Mouse (Mus musculus): ENCODE data around the gene Ap4b1.
"Not testable (repeated sequence)": the region's sequence is repeated elsewhere in the genome, so short reads cannot be mapped to it uniquely, and the experiment has no call there.

The Ap4b1 gene

DNA sequence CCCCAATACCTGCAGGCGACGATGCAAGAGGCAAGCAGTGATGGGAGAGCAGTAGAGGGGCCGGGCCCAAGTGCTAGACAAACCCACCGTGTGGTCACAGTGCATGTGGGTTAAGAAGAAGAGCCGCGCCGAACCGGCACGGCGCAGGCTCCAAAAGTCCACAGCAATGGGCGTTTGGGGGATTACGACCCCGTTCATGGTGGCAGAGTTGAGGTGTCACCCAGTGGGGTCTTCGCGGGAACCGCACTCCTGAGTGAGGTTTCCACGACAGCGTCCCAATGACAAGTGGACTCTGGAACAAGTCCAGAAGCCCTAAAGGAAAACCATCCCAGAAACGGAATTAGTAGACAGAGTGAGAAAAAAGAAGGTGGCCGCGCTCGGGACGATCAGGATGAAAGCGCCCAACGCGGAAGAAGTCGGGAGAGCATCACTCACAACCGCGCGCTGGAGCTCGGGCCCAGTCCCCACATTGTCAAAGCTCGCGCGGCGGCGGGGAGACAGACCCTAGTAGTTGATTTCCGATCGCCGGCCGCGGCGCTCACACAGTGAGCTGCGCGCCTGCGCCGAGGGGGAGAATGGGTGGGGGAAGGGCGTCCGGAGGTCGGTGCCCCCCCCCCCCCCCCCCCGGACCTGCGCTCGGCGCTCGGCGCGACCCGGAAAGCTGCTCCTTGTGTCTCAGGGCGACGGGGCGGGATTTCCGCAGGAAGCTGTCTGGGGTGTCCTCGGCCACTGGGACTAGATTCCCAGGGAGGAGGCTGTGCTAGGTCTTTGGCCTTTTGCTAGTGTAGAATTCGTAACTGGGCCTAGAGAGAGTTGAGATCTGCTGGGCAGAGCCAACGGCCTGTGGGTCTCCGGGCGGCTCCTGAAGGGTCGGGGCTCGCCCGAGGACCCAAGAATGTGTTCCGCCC, at the start of gene Ap4b1, which contains the start of the genes Dclre1b and Gm43064:
Gene Ap4b1 (plus strand): TSS at position 630 of the 908 bp plus-strand sequence.
Gene Dclre1b (minus strand): TSS at position 554 of the 908 bp plus-strand sequence.
Gene Gm43064 (plus strand): TSS at position 683 of the 908 bp plus-strand sequence.
- DNase-seq (ENCODE audit: low spot score): peak; percentile 96

DNA sequence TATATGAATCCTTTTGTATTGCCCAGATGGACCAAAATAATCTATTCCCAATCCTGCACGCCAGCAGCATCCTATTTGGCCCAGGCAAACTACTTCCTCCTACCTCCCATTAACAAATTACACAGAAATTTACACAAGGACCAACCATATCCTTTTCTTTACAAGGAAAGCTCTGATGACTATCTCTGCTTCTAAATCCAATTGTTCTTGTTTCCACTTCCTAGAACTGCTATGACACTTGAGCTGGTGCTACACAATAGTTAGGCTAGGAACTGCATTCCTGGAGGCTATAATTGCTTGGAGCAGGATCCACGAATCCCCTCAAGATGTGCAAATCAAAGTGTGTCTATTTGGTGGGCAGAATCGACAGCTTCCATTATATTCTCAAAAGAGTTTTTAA, 42.5 kb upstream of the Ap4b1 start:
- no peak for DNase-seq (ENCODE audit: low spot score)

DNA sequence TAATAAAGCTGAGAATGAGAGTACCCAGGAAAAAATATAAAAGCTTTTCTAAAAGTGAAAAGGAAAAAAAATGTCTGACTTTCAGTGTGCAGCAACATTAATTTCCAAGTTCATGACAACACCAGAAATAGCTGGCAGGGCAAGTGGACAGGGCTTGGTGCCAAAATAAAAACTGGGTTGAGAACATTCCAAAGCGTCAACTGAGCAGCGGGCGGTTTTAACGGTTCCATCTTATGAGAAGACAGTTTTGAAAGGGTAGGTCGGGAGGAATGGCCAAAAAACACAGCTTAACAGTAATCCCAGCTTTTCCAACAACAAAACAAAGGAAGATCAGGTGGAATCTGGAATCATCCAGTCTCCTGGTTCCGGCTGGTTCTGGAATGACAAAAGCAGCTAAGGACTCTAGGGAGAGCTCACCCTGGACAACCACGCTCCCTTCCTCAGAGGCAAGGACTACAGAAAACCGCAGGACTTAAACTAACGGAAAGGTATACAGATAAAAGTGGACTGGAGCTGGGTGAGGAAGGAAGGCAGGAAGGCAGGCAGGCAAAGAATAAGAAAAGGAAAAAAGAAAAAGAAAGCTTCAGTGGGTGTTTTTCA, 37.7 kb upstream of the Ap4b1 start:
- peak; percentile 54 for DNase-seq (ENCODE audit: low spot score)

DNA sequence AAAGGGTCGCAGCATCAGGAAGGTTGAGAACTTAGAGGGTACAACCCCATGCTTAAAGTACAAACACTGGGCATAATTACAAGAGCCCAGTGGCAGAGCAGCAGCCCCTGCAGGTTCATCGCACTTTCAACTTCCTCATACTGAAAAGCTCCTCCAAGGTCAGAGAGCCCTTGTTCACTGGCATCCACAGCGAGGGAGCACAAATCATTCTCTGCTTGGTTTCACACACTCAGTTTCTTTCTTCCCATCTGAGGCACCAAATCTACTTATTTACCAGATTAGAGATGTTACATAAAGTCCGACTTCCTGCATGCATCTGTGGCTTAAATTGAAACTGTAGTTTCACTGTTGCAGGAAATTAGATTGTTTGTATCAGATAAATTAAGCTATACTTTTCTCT, 36.5 kb upstream of the Ap4b1 start:
- DNase-seq (ENCODE audit: low spot score): no peak

DNA sequence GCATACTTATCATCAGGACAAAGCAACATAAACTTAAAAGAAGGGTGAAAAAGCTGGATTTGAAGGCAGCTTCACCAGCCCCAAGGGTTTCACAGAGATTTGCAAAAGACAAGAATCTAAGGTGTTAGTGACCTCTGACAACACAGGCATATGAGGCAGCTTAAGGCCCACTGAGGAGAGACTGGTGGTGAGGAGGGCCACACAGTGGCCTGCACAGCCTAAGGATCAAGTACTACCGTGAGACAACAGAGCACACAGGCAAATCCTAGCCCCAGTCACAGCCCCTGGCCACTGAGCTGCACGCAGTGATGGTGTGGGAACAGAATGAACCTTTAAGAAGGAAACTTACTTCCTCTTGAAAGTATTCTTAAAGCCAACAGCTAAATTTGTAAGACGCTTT, 35.8 kb upstream of the Ap4b1 start:
- no peak for DNase-seq (ENCODE audit: low spot score)

DNA sequence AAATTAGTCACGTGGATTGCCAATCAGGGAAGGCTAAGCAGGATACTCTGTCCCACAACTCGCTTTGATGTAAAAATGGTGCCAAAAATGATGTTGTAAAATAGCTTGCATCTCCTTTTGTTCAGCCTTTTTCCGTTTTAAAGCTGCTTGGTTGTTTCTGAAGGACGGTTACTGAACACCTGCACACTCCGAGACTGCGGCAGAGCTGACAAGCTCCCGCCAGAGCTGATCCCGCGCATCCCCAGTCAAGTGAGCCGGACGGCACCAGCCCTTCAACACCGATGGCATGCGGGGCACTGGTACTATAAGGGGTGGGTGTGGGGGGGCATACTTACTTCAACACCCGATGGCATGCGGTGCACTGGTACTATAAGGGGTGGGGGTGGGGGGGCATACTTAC, 35.3 kb upstream of the Ap4b1 start:
- no peak for DNase-seq (ENCODE audit: low spot score)

DNA sequence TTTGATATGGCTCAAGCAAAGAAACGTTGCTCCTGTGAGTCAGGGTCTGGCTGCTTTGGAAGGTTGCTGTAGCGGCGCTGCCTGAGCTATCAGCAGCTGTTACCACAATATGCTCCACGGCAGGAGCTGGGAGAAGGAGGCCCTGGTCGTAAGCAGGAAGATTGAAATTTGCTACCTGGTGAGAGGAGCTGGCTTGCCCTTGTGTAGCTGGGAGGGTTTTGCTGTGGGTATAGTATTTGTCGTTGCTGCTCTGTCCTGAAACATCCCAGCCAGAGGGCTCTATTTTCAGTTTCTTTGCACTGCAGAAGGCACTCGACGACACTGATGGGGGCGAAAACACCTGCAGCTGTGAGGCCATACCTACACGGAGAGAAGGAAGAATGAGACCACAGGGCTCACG, 31.4 kb upstream of the Ap4b1 start:
- no peak for DNase-seq (ENCODE audit: low spot score)

DNA sequence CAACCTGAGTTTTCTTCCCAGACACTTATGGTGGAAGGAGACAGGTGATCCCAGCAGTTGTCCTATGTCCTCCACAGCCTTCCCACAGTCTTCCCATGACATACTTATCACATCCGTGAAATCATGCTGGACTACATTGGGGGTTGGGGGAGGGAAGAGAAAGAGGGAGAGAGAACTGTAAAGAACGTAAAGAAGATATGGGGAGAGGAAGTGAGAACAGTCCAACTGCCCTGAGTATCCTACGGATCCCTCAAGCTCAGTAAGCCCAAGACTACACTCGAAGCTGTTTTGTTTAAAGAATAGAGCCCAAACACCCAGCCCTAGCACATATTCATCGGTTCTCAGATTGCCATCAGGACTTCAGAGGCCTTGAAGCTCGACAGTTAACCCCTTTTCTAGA, 30.7 kb upstream of the Ap4b1 start:
- DNase-seq (ENCODE audit: low spot score): no peak

DNA sequence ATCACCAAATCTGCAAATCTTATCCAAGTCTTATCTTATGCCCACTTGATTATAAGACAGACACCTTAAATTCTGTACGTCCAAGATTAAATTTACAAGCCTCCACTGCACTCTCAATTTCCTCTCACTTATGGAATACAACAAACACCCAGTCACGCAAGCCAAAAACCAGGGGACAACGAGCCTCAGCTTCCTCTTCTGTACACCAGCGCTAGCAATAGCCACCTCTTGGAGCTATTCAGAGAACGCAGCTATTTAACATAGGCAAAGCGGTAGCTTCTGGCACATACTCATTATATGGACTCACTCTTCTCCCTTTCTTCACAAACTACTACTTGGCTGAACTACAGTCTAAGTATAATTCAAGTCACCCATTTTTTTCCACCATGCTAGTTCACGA, 30.1 kb upstream of the Ap4b1 start:
- DNase-seq (ENCODE audit: low spot score): no peak

DNA sequence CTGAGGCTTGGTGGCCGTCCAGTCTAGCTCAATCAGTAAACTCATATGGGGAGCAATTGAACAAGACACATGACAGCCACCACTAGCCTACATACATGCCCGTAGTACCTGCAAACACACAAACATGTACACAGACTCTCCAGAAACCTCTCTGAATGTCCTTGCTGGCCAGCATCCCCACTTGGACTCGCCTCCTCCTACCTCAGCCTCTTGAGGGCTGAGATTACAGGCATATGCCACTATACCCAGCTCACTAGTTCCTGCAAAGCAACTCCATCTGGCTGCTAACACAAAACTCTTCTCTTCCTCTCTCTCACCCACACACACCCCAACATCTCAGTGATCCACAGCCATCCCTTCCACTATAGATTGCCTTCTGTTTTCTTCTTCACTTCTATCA, 29.0 kb upstream of the Ap4b1 start:
- no peak for DNase-seq (ENCODE audit: low spot score)

DNA sequence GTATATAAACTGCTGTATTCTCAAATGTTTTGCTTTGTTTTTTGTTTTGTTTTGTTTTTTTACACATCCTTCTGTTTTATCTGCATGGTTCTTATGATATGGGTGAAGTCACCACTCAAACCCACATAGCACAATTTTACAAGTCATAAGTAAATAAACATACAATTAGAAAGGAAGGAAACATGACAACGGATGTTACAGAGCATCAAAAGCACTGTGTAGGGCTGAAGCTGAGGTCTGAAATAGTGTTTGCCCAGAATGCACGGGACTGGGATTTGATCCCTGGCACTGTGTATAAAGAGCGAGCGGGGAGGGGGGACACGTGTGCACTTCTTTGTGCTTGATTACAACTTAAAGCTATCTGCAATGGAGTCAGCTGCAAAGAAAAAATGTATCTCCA, 28.5 kb upstream of the Ap4b1 start:
- no peak for DNase-seq (ENCODE audit: low spot score)

DNA sequence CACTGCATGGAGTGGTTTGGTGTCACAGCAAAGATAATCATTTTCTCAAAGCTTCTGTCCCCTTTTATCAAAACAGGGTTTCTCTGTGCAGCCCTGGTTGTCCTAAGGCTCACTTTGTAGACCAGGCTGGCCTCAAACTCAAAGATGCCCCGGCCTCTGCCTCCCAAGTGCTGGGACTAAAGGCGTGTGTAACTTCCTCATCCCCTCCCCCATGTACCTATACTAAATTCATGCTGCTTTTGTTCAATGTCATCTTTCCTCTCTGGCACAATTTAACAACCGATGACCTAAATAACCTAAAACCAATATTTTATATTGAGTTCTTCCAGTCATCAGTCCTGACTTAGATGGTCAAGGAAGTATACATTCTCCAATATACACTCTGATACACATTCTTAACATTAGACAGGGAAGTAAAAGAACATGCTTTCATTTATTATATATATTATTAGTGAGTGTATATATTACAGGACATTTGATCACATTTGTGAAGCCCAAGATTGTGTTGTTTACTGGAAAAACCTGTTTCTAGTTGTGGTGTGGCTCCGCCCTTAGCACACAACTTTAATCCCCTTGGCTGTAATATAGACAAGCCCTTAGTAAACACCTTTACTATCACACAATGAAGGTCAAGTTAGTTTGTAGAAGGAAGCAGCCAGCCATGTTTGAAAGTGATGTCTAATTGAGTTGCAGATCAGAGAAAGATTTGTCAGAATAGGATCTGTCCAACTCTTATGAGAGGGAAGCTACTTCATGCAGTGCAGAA, 26.3 kb upstream of the Ap4b1 start:
- no peak for DNase-seq (ENCODE audit: low spot score)

DNA sequence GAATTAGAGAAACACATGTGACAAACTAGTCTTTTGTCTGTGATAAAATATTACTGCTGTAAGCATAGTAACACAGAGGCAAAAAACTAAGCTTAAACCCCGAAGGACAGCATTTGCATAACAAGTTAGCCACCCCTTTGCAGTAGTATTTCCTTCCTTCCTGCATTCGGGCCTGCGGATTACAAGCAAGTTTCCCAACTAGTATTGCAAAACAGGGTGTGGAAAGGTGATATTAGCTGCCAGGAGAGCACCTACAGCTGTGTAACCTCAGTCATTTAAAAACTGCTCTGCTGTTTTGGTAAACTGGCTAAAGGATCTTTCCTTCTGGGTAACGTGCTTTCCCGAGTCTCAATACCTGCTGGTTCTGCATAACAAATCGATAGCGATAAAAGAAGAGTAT, 22.1 kb upstream of the Ap4b1 start:
- no peak for DNase-seq (ENCODE audit: low spot score)

DNA sequence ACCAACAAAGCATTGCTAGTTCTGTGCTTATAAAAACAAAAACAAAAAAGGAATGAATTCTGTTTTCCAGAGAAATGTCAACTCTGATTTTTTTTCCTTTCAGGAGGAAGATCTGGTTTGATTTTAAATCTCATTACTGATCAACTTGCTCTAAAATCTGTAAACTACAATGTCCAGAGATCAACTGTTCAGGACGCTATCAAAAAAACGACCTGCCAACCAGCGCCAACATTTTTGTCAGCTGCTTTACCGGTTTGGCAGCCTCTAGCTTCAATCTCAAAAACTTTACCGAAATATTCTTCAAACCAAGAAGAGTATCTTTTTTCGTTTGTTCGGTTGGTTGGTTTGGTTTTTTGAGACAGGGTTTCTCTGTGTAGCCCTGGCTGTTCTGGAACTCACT, 20.2 kb upstream of the Ap4b1 start:
- no peak for DNase-seq (ENCODE audit: low spot score)

DNA sequence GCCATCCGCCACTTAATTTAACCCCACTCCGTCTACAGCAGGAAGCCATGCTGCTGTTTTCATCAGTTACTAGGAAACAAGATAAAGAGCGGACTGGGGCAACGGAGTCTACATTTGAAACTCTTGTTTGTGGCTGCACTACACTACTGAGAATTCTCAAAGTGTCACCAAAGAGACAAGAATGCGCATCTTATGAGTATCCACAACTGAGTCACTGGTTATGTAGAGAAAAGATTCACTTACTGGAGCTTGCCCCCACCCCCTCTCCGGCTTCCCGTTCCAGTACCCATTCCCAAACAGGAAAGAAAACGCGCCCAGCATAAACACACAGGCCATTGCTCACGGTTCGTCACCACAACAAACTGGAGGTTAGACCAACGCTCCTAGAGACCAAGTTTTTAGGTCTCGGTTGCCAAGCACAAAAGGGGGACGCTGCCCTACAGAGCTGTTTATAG, 19.4 kb upstream of the Ap4b1 start:
- DNase-seq (ENCODE audit: low spot score): no peak

DNA sequence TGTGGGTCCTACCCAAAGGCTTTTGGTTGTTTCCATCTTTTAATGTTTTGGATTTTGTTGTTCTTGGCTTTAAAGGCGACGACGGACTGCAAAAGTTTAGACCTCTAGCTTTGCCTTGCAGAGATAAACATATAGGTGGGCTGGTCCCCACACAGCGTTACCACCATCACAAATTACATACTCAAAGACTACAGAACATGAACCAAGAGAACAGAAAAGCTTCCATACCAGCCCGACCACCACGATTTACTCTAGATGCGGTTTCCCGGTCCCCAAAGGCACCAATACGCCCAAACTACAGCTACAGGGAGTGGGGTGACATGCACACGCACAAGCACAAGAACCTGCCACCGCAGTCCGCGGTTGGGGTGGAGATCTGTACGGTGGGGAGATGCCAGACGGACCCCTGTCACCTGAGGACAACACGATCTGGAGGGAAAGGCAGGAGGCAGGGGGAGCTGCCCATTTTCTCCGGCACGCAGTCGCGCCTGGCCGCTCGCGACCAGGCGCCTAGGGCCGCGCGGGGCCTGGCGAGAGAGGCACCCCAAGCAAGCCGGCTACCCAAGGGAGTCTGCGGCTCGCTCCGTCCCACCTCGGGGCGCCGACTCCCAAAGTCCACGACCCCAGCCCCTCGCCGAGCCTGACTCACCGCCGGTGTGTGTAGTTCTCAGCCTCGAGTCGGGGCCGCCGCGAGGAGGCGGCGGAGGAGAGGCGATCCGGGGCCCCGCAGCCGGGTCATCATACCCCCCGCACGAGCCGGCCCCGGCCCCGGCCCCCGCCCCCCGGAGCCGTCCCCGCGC, 18.8 kb upstream of the Ap4b1 start:
- peak; percentile 68 for DNase-seq (ENCODE audit: low spot score)

DNA sequence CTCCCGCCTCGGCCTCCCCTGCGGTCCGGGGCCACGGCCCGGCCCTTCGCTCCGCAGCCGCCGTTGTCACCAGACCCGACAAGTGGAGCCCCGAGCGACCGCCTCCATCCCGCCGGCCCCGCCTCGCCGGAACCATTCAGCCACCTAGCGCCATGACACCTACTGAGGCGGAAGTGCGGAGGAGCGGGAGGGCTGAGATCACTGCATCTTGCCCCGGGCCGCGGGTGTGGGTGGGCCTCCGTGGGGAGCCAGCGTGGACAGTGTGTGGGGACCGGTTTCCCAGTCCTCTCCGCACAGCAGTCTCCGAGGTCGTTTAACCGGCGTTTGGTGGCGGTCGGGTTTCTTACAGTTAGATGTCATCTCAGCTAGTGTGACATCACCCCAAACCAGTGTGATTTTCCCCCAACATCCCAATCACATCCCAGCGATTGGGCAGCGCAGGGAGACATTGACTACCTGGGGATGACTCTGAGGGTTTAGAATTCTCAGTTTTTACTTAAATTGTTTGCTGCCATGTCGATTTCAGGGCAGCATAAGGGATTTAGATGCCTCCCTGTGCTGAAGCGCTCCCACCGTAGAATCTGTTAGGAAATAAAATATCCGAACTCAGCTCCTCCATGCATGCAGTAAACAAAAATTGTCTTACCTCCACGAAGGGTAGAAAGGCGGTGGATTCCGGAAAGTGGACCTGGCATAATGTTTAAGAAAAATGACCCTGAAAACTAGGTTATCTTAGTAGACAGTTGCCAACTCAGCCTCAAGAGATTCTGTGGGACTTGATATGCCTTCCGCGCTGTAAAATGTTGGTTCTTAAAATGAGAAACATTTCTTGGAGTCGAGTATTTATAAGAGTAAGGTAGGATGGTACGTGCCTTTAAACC, 17.9 kb upstream of the Ap4b1 start, which contains the start of gene Hipk1:
Gene Hipk1 (minus strand): TSS at position 334 of the 881 bp plus-strand sequence.
- DNase-seq (ENCODE audit: low spot score): peak; percentile 93

DNA sequence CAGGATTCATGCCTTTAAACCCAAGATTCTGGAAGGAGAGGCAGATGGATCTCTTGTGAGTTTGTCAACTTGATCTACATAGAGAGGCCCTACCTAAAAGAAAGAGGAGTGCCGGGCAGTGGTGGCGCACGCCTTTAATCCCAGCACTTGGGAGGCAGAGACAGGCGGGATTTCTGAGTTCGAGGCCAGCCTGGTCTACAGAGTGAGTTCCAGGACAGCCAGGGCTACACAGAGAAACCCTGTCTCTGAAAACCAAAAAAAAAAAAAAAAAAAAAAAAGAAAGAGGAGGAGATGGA, 17.3 kb upstream of the Ap4b1 start:
- DNase-seq (ENCODE audit: low spot score): not testable (repeated sequence)

DNA sequence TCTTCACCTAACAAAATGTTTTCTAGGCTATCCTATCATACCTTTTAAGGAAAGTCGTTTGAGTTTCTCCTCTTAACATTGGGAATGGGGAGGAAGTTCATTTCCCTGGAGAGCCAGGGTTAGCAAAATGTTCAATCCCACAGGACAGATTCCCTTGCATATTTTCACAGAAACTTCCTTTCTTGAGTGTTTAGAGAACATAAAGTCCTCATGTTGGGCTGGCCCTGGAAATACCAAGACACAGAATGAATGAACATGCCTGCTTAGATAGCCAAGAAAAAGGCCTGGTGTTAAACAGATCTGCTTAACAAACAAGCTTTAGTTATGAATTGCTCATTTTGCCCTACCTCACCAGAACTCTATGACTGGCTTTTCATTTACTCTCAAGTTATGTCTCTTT, 16.8 kb upstream of the Ap4b1 start:
- no peak for DNase-seq (ENCODE audit: low spot score)

DNA sequence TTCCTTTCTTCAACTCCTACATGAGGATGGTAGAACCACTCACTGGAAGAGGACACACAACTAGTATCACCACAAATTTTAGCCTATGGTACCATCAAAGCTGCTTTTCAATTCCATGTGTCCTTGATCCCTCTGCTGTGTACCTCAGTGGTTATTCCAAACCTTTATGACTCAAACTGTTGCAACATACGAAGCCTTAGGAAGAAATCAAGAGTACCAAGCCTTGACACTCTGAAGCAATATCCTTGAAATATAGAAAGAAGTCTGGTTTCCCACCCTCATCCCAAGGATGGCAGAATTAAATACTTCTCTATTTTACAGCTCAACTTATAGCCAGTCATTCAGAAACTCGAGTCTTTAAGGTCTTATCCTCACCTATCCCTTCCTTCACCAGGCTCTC, 12.9 kb upstream of the Ap4b1 start:
- DNase-seq (ENCODE audit: low spot score): no peak

DNA sequence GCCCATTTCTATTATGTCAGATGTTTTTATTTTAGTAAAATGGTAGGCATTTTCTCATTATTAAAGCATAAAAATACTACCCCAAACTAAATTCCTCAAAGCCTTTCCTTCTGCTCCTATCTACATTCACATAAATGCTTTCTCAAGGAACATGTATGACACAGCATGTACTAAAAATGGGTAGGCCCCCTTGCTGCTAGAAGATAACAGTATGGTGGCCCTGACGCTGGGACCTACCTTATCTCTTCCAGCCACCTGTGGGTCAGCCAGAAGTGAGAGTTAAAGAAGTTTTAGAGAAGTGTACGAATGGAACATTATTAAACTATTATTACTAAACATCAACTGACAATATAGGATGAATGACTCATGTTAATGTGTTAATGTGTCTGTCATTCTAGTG, 9.8 kb upstream of the Ap4b1 start:
- no peak for DNase-seq (ENCODE audit: low spot score)

All from testis, postnatal 10 days (tissue).